In the genomic region with DNA sequence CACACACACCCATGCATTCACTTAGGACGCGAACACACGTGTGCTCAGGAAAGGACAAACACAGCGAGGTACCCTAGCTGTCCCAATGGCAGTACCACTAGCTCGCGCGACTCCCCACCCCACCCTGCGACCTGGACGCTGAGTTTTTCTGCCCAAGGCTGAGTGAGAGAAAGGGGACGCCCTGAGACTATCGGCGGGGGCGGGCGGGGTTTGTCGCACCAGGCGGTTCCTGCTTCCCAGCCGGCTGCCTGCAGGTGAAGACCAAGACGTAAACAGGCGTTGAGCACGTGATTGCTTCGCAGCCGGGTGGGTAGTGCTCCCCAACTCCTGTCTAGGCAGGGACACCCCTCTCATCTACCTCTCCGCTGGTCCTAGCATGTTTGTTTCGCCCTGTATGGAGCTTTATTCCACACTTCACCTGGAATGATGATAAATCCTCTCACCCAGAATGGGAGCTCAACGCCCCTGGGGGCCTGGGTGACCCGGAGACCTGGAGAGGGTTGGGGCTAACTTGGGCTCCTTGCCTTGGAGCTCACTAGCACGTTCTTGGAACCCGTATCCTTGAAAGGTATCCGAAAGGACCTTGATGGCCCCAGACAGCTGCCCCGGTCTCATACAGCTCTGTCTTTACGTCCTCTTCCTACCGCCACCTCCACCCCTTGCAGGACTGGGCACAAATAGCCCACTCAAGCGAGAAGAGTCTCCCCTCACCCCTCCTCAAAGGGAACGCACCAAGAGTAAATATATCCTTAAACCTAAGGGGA, we compare ENCODE assay signal across 1 mouse cellular context.
TF ChIP-seq lines count a peak whose summit lies in the region.

No protein-coding gene starts in this region.

TF ChIP-seq in CH12.LX, 34 proteins besides CTCF, POLR2A, EP300 and RAD21 (continued from another document):
- TF ChIP-seq CHD2 (IDR thresholded peaks at IDR 0.05; ENCODE audit: low read length) (no peak), ZNF384 (IDR thresholded peaks at IDR 0.05; ENCODE audit: low read depth, low read length) (no peak), ETS1 (conservative IDR thresholded peaks at IDR 0.05; ENCODE audit: low read depth, low read length) (peak; percentile 31; the same call in 1 of the 2 replicates), GABPA (IDR thresholded peaks at IDR 0.05; ENCODE audit: insufficient replicate concordance, low read depth, low read length) (no peak), PAX5 (IDR thresholded peaks at IDR 0.05; ENCODE audit: low read length) (no peak), HCFC1 (IDR thresholded peaks at IDR 0.05; ENCODE audit: low read depth, low read length) (no peak), JUND (conservative IDR thresholded peaks at IDR 0.05; ENCODE audit: low read depth, low read length) (no peak), ELF1 (IDR thresholded peaks at IDR 0.05; ENCODE audit: low read depth, low read length) (peak; percentile 48; the same call in 1 of the 2 replicates), IRF4 (IDR thresholded peaks at IDR 0.05; ENCODE audit: low read depth, low read length) (0 out of 2 replicates have a peak, but pooled peaks have one; percentile 1), USF2 (conservative IDR thresholded peaks at IDR 0.05; ENCODE audit: low read depth, low read length) (peak; percentile 19; the same call in 1 of the 2 replicates), UBTF (IDR thresholded peaks at IDR 0.05; ENCODE audit: low read depth, low read length) (no peak), NRF1 (IDR thresholded peaks at IDR 0.05; ENCODE audit: low read depth, low read length) (no peak), ZKSCAN1 (IDR thresholded peaks at IDR 0.05; ENCODE audit: borderline replicate concordance, low read depth, low read length) (no peak), MAX (IDR thresholded peaks at IDR 0.05; ENCODE audit: low read length) (peak; percentile 61; the same call in 1 of the 2 replicates), RCOR1 (conservative IDR thresholded peaks at IDR 0.05; ENCODE audit: low read depth, low read length) (no peak), CHD1 (IDR thresholded peaks at IDR 0.05; ENCODE audit: low read depth, low read length) (no peak), TCF12 (IDR thresholded peaks at IDR 0.05; ENCODE audit: low read depth, low read length) (peak; percentile 48; the same call in 1 of the 2 replicates), KAT2A (IDR thresholded peaks at IDR 0.05; ENCODE audit: insufficient replicate concordance, low read length) (no peak), SMC3 (IDR thresholded peaks at IDR 0.05; ENCODE audit: low read depth, low read length) (no peak), POLR2AphosphoS2 (IDR thresholded peaks at IDR 0.05; ENCODE audit: low read depth, low read length) (no peak), SIN3A (IDR thresholded peaks at IDR 0.05; ENCODE audit: low read length) (peak; percentile 72; the same call in 1 of the 2 replicates), MXI1 (IDR thresholded peaks at IDR 0.05; ENCODE audit: low read depth, low read length) (peak; percentile 67; the same call in 1 of the 2 replicates), E2F4 (IDR thresholded peaks at IDR 0.05; ENCODE audit: insufficient replicate concordance, low read depth, low read length) (no peak), USF1 (IDR thresholded peaks at IDR 0.05; ENCODE audit: low read depth, low read length) (peak; percentile 58), NELFE (IDR thresholded peaks at IDR 0.05; ENCODE audit: low read depth, low read length) (no peak), JUN (IDR thresholded peaks at IDR 0.05; ENCODE audit: insufficient read depth, low read depth, low read length) (no peak)
